Mouse (Mus musculus) MEL (cell line): ENCODE results near the gene Kif4. TPM values are rescaled to one million over a fixed set of nuclear protein-coding genes. Genes with fewer than 3 reads are reported as not detected.

Experiments
- DNase-seq: peaks from one replicate; pipeline ENCODE4 v3.0.0; 2011; ENCODE audit warnings: low read depth, low spot score
- H3K27ac ChIP-seq: 2 replicates; pipeline ENCODE4 v1.5.1; 2012; ENCODE audit warnings: low read depth, mild to moderate bottlenecking, control low read depth, low read length, moderate library complexity; ENCODE audit not compliant: control insufficient read depth
- H3K27me3 ChIP-seq, 2 experiments: fragments of 150-350 bp in 1 of 2; sonication (generic) in 1 of 2; 2 replicates each; pipeline ENCODE4 v1.6.1; 2012; ENCODE audit warnings: low read length in 2 of 2, mild to moderate bottlenecking in 2 of 2, improper control_type of control experiment in 1 of 2, moderate library complexity in 1 of 2; ENCODE audit not compliant: insufficient read depth in 2 of 2, control insufficient read depth in 1 of 2
- H3K36me3 ChIP-seq, 2 experiments: 2 replicates each; pipeline ENCODE4 v1.6.1; 2012 to 2014; ENCODE audit warnings: low read length in 2 of 2, improper control_type of control experiment in 1 of 2, inconsistent platforms in 1 of 2, mild to moderate bottlenecking in 1 of 2; ENCODE audit not compliant: insufficient read depth in 2 of 2, control insufficient read depth in 1 of 2
- H3K4me1 ChIP-seq, 2 experiments: fragments of 150-350 bp in 1 of 2; sonication (generic) in 1 of 2; 2 replicates each; pipeline ENCODE4 v1.6.1; 2012; ENCODE audit warnings: low read length in 2 of 2, improper control_type of control experiment in 1 of 2, mild to moderate bottlenecking in 1 of 2; ENCODE audit not compliant: insufficient read depth in 2 of 2, control insufficient read depth in 1 of 2
- H3K4me3 ChIP-seq, 2 experiments: fragments of 150-350 bp in 1 of 2; sonication (generic) in 1 of 2; 2 replicates each; pipeline ENCODE4 v1.5.1; 2012; ENCODE audit warnings: low read depth in 2 of 2, low read length in 2 of 2, mild to moderate bottlenecking in 2 of 2, moderate library complexity in 2 of 2, control low read depth in 1 of 2, improper control_type of control experiment in 1 of 2; ENCODE audit not compliant: control insufficient read depth in 1 of 2, insufficient read depth in 1 of 2
- H3K79me2 ChIP-seq: 2 replicates; pipeline ENCODE4 v1.6.1; 2012; ENCODE audit warnings: mild to moderate bottlenecking, low read length, moderate library complexity; ENCODE audit not compliant: control insufficient read depth, poor library complexity, insufficient read depth
- H3K9ac ChIP-seq: 2 replicates; pipeline ENCODE4 v1.6.1; 2012; ENCODE audit warnings: low read depth, mild to moderate bottlenecking, control low read depth, low read length, moderate library complexity; ENCODE audit not compliant: control insufficient read depth, poor library complexity, severe bottlenecking
- H3K9me3 ChIP-seq: fragments of 150-350 bp; sonication (generic); replicated peaks from 2 replicates; pipeline ENCODE4 v1.6.1; 2012; ENCODE audit warnings: mild to moderate bottlenecking, low read length, improper control_type of control experiment, moderate library complexity; ENCODE audit not compliant: insufficient read depth
- CTCF ChIP-seq, 3 experiments: IDR thresholded peaks in 2 of 3; conservative IDR thresholded peaks in 1 of 3; 2 replicates each; pipeline ENCODE4 v1.5.1; 2011 to 2012; ENCODE audit warnings: low read length in 3 of 3, low read depth in 2 of 3, mild to moderate bottlenecking in 2 of 3, improper control_type of control experiment in 1 of 3, inconsistent platforms in 1 of 3, mixed read lengths in 1 of 3, moderate library complexity in 1 of 3; ENCODE audit not compliant: control insufficient read depth in 1 of 3, insufficient read depth in 1 of 3, poor library complexity in 1 of 3, severe bottlenecking in 1 of 3
- E2F4 ChIP-seq: IDR thresholded peaks from 2 replicates; pipeline ENCODE4 v1.6.1; 2011; ENCODE audit warnings: low read depth, low read length, improper control_type of control experiment, borderline replicate concordance
- EP300 ChIP-seq, 2 experiments: IDR thresholded peaks; 2 replicates each; pipeline ENCODE4 v1.6.1; 2011; ENCODE audit warnings: improper control_type of control experiment in 2 of 2, low read length in 2 of 2, low read depth in 1 of 2, mild to moderate bottlenecking in 1 of 2
- GABPA ChIP-seq: IDR thresholded peaks from 2 replicates; pipeline ENCODE4 v1.6.1; 2012; ENCODE audit warnings: low read depth, mild to moderate bottlenecking, inconsistent platforms, low read length, improper control_type of control experiment, moderate library complexity
- GATA1 ChIP-seq: IDR thresholded peaks from 2 replicates; pipeline ENCODE4 v1.6.1; 2011; ENCODE audit warnings: low read depth, low read length, improper control_type of control experiment
- HCFC1 ChIP-seq: IDR thresholded peaks from 2 replicates; pipeline ENCODE4 v1.6.1; 2012; ENCODE audit warnings: low read depth, mild to moderate bottlenecking, inconsistent platforms, low read length, improper control_type of control experiment, moderate library complexity
- JUND ChIP-seq: IDR thresholded peaks from 2 replicates; pipeline ENCODE4 v1.6.1; 2011; ENCODE audit warnings: low read depth, mild to moderate bottlenecking, improper control_type of control experiment, low read length
- KAT2A ChIP-seq: conservative IDR thresholded peaks from 2 replicates; pipeline ENCODE4 v1.6.1; 2012; ENCODE audit warnings: low read depth, low read length, improper control_type of control experiment, inconsistent platforms
- MAFK ChIP-seq: IDR thresholded peaks from 2 replicates; pipeline ENCODE4 v1.6.1; 2011; ENCODE audit warnings: low read depth, mild to moderate bottlenecking, low read length, improper control_type of control experiment, borderline replicate concordance
- MAX ChIP-seq: IDR thresholded peaks from 2 replicates; pipeline ENCODE4 v1.6.1; 2011; ENCODE audit warnings: low read length, improper control_type of control experiment
- MAZ ChIP-seq: IDR thresholded peaks from 2 replicates; pipeline ENCODE4 v1.6.1; 2012; ENCODE audit warnings: low read depth, mild to moderate bottlenecking, inconsistent platforms, low read length, improper control_type of control experiment
- MXI1 ChIP-seq: IDR thresholded peaks from 2 replicates; pipeline ENCODE4 v1.6.1; 2011; ENCODE audit warnings: mild to moderate bottlenecking, low read depth, low read length, improper control_type of control experiment
- NRF1 ChIP-seq: IDR thresholded peaks from 2 replicates; pipeline ENCODE4 v1.6.1; 2014; ENCODE audit warnings: low read depth, mild to moderate bottlenecking, inconsistent platforms, low read length, improper control_type of control experiment, moderate library complexity; ENCODE audit not compliant: poor library complexity, insufficient read depth, severe bottlenecking
- POLR2AphosphoS2 ChIP-seq: IDR thresholded peaks from 2 replicates; pipeline ENCODE4 v1.6.1; 2011; ENCODE audit warnings: low read length, improper control_type of control experiment
- POLR2AphosphoS5 ChIP-seq: IDR thresholded peaks from 2 replicates; pipeline ENCODE4 v1.6.1; 2012; ENCODE audit warnings: low read depth, borderline replicate concordance, mild to moderate bottlenecking, inconsistent platforms, low read length, moderate library complexity, mixed read lengths
- TAL1 ChIP-seq: IDR thresholded peaks from 2 replicates; pipeline ENCODE4 v1.6.1; 2012; ENCODE audit warnings: mild to moderate bottlenecking, inconsistent platforms, low read length, moderate library complexity, mixed read lengths
- ZC3H11A ChIP-seq: IDR thresholded peaks from 2 replicates; pipeline ENCODE4 v1.6.1; 2012; ENCODE audit warnings: low read depth, mild to moderate bottlenecking, inconsistent platforms, low read length, improper control_type of control experiment
- ZMIZ1 ChIP-seq: IDR thresholded peaks from 2 replicates; pipeline ENCODE4 v1.6.1; 2012; ENCODE audit warnings: low read depth, mild to moderate bottlenecking, inconsistent platforms, low read length, improper control_type of control experiment, moderate library complexity
- polyA plus RNA-seq, 2 experiments: library from polyadenylated mRNA; stranded (reverse) in 1 of 2; unstranded in 1 of 2; fragments of >175 nt in 1 of 2; fragments of >200 nt in 1 of 2; gene quantifications; 2 replicates each; pipeline versions ENCODE4 v1.2.1 to v1.2.4; 2012; ENCODE audit warnings: low replicate concordance in 2 of 2, low read depth in 1 of 2; ENCODE audit not compliant: insufficient read length in 2 of 2, insufficient read depth in 1 of 2, missing spikeins in 1 of 2
- total RNA-seq: library from RNA; depleted of rRNA; stranded (reverse); fragments of 300-350 nt; gene quantifications from 2 replicates; pipeline ENCODE4 v1.2.3, GENCODE M21; 2012

Gene Kif4
- total and polyA plus RNA-seq, 3 experiments, result 30.2 to 153 (median 35.2) TPM

GRCm38 (mm10) chrX:100708032-100708431 is 82.5 kb downstream of the Kif4 start:
- no peaks in the 10 kb centered on the region for H3K27me3 ChIP-seq
- H3K4me3 ChIP-seq, result no peak overlapping the region
- TF ChIP-seq HCFC1 (no peak), TAL1 (no peak), ZMIZ1 (no peak), MAZ (no peak), CTCF (IDR thresholded peaks at IDR 0.05 in 2 of 3, conservative IDR thresholded peaks at IDR 0.05 in 1 of 3; ENCODE audit: control insufficient read depth in 1 of 3, insufficient read depth in 1 of 3, low read depth in 2 of 3, low read length in 3 of 3, poor library complexity in 1 of 3, severe bottlenecking in 1 of 3) (no peak), MAFK (no peak), NRF1 (no peak), GATA1 (no peak), KAT2A (no peak)
- H3K36me3 ChIP-seq, result peaks cover 0 to 2% of the 10 kb centered on the region in 2 experiments; a peak in 2 of 4 replicates
- H3K79me2 ChIP-seq, result no peaks in the 10 kb centered on the region
- no peak overlapping the region for H3K9ac ChIP-seq
- H3K9me3 ChIP-seq, result no peaks in the 10 kb centered on the region
- H3K4me1 ChIP-seq, result no peaks in the 10 kb centered on the region
- H3K27ac ChIP-seq, result no peak overlapping the region
- no peak for DNase-seq

GRCm38 (mm10) chrX:100716173-100716572 is 90.6 kb downstream of the Kif4 start:
- peaks cover 0 to 1% of the 10 kb centered on the region in 2 experiments; a peak in 2 of 4 replicates for H3K36me3 ChIP-seq
- H3K9ac ChIP-seq, result no peak overlapping the region
- no peak for DNase-seq
- no peaks in the 10 kb centered on the region for H3K27me3 ChIP-seq
- H3K27ac ChIP-seq, result no peak overlapping the region
- no peaks in the 10 kb centered on the region for H3K9me3 ChIP-seq
- H3K4me1 ChIP-seq, result no peaks in the 10 kb centered on the region
- H3K79me2 ChIP-seq, result no peaks in the 10 kb centered on the region
- no peak for TF ChIP-seq JUND
- no peak for TF ChIP-seq POLR2AphosphoS5
- TF ChIP-seq GABPA, result no peak
- TF ChIP-seq POLR2AphosphoS2, result no peak
- TF ChIP-seq MAX, result no peak
- TF ChIP-seq E2F4, result no peak
- no peak for TF ChIP-seq EP300 (IDR thresholded peaks at IDR 0.05; ENCODE audit: low read depth in 1 of 2, low read length in 2 of 2)
- TF ChIP-seq, all 39 proteins: peak for 0
- no peak overlapping the region for H3K4me3 ChIP-seq

DNA sequence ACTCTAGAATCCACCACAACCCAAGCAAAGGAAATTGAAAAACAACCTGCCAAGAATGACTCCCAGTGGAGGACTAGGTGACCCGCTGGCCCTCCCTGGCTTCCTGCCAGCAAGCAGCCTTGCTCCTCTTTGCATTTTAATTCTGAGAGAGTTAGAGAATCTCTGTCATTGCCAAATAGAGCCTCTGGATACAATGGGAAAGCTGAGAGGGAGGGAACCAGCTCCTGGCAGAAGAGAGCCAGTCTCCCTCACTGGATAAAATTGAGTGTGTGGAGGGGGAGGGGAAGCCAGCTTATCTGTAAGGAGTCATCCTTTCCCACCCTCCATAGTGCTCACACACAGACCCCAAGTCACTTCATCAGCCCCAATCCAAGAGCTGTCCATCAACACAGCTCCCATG is 103.4 kb downstream of the Kif4 start:
- no peaks in the 10 kb centered on the region for H3K4me1 ChIP-seq
- H3K79me2 ChIP-seq, result no peaks in the 10 kb centered on the region
- DNase-seq, result no peak
- H3K27ac ChIP-seq, result no peak overlapping the region
- H3K9ac ChIP-seq, result no peak overlapping the region
- no peaks in the 10 kb centered on the region for H3K36me3 ChIP-seq
- no peaks in the 10 kb centered on the region for H3K9me3 ChIP-seq
- no peak overlapping the region for H3K4me3 ChIP-seq
- no peaks in the 10 kb centered on the region for H3K27me3 ChIP-seq
- TF ChIP-seq MXI1, result no peak
- no peak for TF ChIP-seq ZC3H11A
- TF ChIP-seq JUND, result no peak
- no peak for TF ChIP-seq KAT2A
- no peak for TF ChIP-seq GATA1
- TF ChIP-seq POLR2AphosphoS2, result 0 out of 2 replicates have a peak, but pooled peaks have one; percentile 31
